Mouse (Mus musculus) left cerebral cortex, adult 8-10 months (tissue): ENCODE data around the gene Syn3. TPM values are rescaled to one million over a fixed set of nuclear protein-coding genes. Genes with fewer than 3 reads are reported as not detected.
"Not testable (repeated sequence)": the region's sequence is repeated elsewhere in the genome, so short reads cannot be mapped to it uniquely, and the experiment has no call there.

ENCODE experiments used
- DNase-seq, 2 experiments: peaks; one replicate each; pipeline ENCODE4 v3.0.0; 2022; ENCODE audit warnings: low spot score in 2 of 2
- total RNA-seq, 4 experiments: library from RNA; stranded (reverse); gene quantifications; 2 replicates each; pipeline ENCODE4 v1.2.4; 2022

The Syn3 gene
- total RNA-seq, 4 experiments from 2014 or later: 26.7 to 30.5 (median 29.9) TPM

DNA sequence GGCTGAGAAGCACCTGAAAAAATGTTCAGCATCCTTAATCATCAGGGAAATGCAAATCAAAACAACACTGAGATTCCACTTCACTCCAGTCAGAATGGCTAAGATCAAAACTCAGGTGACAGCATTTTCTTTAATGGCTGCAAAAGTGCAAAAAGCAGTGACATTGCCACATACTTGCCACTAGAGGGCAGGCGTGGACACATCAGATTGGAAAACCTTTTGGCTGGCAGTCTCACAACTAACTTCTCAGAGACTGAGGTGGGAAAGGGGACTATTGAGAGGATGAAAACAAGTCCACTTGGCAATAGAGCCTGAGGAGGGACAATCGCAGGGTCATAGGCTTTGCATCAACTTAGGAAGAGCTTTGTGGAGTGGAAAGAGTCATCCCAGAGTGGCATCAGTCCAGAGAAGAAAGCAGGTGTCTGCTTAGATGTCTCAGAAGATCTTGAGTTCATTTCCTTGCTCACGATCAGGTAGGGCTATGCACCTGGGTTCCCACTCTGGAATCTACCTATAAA, 25.0 kb downstream of the Syn3 start:
- no peak for DNase-seq

DNA sequence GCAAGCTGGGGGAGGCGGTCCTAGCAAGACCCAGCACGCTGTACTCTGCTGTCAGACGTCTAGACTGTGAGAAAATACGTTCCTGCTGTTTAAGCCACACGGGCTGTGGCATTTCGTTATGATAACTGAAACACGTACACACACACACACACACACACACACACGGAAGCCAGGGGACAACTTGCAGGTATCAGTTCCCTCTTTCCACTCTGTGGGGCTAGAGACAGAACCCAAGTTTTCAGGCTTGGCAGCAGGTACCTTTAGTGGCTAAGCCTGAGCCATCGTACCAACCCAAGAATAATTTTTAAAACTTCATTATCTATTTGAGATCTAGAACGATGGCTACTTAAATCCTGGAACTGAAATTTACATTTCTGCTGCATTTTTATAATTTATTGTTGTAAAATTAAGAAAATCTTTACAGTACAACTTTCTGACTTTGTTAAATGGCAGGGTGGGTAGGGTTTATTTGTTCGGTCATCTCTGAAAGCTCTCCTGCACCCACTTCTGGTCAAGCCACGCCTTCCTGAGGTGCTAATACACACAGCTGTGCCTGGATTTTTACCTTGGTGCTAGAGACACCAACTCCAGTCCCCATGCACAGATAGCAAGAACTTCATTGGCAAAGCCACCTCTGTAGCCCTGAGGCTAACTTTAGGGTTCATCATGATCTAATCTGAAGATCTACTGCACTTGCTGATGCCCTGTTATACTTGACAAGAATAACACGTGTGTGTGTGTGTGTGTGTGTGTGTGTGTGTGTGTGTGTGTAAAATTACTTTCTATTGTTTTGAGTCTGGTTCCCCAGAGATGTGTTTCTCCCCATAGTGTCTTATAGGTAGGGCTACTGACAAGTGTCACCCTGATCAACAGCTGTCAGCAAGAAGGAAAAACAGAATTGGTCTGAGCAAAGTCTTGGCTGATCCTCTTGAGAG, 29.8 kb downstream of the Syn3 start:
- no peak for DNase-seq

DNA sequence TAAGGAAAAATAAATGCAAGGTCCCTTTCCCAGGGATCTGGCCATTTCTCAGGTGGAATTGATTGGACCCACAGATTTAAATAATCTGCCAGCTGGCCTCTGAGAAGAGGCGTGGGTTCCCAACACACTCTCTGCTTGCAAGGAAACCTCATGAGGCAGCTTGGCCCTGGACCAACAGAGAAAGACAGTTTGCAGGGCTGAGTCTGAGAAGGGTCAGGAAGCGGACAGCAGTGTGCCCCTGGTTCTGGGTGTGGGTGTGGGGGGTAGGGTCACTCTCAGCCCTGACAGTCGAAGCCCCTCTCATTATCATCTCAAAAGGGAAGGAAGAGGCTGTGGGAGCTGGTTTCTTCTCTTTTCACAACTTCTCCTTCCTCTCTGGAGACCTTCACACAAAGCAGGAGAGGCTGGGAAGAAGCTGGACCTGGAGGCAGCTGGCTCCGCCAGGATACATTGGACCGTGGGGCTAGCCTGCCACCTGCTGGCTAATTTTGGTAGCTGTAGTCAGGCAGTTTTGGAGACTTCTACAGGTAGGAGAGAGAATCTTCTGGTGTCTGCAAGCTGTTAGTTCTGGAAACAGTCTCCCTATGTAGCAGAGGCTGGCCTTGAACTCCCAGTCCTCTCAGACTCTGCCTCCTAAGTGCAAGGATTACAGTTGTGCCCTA, 35.0 kb downstream of the Syn3 start:
- DNase-seq: peak; percentile 49 to 82

DNA sequence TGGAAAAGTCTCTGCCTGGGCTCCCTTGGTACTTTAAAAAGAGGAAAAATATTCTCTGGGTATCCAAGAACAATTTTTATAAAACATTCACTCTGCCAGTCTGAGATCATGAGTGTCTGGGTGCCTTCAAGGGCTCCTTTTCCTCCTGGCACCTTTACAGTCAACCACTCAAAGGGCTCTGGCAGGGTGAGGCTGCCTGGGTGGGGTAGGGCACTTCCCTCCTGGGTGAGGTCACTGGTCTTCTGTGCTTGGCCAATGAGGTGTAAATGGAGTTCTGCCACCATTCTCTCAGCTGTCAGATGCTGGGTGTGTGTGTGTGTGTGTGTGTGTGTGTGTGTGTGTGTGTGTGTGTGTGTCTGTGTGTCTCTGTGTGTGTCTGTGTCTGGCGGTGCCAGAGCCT, 39.1 kb downstream of the Syn3 start:
- no peak for DNase-seq

DNA sequence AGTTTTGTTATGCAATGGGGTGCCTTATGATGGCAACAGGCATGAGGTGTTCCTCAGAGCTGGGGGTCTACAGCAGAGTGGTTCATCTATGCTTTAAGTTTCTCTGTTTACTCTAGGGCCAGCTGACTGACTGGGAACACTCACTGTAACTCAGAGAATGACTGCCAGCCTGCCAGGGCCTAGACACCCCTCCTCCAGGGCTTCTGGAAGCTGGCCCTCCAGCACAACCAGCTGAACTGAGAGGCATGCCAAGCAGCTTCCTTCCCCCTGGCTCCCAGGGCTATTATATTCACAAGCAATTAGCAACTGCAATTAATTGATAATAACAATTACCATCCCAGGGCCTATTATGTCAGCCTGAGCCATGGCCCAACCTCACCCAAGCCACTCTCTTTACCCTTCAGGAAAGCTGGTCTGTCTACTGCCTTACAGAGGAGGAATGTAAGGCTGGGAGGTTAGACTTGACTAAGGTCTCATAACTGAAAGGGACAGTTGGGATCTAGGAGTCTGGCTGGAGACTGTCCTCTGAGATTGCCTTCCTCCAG, 41.0 kb downstream of the Syn3 start:
- peak in 1 of 2 experiments; percentile 62 for DNase-seq

DNA sequence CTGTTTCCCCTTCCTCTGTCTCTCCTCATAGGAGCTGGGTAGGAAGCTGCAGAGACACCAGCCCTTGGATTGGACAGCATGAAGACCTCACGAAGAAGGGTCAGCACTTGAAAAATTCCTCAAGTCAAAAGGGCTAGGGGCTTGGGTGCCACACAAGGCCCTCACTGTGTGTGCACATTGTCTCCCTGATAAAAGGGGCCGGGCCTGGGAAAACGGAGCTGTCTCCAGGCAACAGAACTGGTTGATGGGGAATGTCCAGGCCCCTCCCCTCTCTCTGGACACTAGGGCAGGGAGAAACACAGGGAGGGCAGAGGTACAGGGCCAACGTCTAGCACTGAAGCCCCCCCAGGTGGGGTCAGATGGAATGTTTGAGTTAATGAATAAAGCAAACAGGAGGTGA, 41.5 kb downstream of the Syn3 start:
- peak in 1 of 2 experiments; percentile 43 for DNase-seq

DNA sequence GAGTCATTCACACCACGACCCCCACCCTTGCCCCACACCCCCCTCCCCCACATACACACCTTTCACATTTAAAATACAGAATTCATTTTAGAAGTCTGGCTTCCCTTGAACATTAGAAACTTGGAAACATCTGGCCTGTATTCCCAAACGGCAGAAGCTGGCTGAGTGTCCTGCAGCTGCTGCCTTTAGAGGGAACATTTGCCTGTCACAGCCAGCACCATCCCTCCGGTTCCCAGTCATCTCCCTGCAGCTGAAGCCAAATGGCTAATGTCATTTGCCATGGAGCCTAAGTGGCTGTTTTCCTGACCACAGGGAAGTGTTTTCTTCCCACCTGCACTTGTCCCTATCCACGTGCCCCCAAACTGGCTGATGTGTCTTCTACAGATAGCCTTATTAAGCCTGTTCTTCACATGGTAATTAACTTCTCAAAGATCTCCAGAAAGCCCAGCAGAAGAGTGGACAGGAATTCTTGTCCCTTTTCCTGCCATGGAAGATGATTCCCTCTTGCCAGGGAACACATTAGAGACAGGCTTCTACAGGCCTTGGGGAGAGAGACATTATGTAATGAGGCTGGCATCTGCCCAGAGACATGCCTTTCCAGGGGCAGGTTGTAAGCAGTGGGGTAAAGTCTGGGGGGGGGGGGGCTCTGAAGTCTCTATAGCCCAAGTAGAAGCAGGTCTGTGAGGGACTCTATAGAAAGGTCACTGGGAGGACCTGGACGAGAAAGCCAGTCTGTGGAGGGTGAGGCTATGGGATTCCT, 43.2 kb downstream of the Syn3 start:
- DNase-seq: no peak

DNA sequence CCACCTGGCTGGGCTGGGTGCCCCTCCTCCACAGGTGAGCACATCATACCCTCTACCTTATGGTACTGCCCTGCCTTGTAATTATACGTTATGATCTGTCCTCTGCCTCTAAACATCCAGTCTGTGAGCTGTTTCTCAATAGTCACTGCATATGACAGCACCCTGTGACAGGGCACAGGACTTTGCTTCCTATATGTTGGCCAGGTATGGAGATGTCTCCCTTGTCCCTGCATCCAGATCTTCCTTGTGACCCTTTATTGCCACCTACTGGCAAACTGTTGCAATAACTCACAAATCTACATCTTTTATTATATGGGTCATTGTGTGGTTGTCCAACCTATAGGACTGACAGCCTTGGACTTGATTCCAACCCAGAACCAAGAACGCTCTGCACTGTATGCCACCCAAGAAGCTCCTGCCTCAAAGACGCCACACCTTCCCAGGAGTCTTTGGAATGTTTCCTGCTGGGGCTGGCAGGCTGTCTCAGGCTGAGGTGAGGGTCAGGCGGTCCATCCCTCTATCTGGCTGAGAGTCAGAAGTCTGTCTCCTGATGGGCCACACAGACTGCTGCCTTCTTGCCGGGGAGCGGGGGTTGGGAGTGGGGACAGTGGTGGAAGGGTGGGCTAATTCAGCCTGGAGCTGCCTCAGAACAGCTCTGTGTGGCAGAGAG, 46.2 kb downstream of the Syn3 start:
- peak in 1 of 2 experiments; percentile 16 for DNase-seq

DNA sequence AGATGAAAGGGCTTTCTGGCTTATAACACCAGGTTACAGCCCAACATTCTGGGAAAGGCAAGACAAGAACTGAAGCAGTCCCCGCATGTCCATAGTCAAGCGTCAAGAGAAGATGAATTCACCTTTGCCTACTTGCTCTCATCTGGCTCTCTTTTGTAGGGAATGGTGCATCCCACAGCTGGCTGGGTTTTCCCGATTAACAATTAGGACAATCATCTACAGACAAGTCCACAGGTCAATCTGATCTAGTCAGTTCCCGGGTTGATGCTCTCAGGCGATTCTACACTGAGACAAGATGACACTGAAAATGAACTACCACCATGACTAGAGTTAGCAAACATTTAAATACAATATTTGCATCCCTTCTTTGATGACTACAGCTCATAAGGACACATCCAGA, 47.4 kb downstream of the Syn3 start:
- no peak for DNase-seq

DNA sequence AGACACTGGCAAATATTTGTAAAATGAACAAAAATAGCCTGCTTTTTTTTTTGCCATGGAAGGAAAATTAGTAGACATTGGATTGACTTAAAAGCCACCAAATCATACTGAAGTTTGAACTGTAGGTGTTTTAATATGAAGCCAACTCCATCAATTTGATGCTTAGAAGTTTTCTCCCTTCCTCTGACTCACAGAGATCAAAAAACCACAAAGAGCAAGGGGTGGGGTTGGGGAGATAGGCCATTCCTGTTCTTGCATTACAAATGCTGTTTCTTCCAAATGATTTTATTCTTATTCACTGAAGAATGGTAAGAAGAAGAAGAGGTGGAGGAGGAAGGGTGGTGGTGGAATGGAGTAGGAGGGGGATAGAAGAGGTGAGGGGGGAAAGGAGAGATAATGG, 52.0 kb downstream of the Syn3 start:
- DNase-seq: no peak

DNA sequence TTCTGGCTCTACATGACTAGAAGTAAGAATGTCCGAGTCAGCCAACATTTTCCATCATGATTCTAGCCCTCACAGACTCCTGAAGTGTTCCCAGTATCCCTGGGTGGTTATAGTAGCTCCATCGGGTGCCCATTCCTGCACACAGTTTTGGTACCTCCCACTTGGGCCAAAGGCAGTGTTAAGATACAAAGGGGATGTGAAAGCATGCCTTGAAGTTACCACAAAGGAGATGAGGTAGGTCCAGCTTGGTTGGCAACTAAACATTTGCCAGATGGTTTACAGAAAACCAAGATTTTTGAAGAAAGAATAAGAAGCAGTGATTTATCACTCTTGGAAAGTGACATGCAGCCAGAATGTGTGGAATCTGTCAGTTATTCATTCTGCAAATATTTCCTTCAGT, 53.5 kb downstream of the Syn3 start:
- DNase-seq: no peak

DNA sequence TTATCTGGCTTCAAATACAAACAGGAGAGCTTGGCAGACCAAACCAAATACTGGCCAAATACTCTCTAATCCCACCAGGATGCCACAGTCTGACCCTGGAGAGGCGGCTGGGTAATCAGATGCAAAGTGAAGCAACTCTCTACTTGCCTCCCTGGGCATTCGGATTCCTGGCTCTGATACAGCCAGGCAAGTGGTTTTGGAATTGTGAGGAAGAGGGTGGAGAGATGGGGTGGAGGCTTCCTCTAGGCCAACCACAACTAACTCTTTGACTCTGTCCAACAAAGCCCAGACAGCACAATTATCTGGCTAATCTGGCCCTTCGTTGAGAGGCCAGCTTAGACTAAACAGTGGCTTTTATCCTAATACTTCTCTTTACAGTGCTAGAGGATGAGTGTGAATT, 54.0 kb downstream of the Syn3 start:
- DNase-seq: no peak

DNA sequence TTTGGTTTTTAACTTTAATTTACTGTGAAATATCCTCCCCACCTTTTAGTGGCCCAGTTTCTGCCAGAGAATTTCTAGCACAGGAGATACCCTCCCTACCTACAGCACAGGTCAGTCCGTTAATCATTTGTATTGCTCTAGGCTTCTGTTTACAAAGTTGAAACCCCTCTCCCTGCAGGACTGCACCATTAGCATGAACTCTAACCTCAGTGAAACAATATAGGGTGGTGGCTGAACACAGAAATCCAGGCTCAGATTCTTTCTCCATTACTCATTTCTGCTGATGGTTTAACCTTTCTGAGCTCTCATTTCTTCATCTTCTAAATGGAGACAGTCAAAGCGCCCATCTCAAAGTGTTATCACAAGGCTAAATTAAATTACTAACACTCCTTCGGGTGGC, 56.9 kb downstream of the Syn3 start:
- no peak for DNase-seq

DNA sequence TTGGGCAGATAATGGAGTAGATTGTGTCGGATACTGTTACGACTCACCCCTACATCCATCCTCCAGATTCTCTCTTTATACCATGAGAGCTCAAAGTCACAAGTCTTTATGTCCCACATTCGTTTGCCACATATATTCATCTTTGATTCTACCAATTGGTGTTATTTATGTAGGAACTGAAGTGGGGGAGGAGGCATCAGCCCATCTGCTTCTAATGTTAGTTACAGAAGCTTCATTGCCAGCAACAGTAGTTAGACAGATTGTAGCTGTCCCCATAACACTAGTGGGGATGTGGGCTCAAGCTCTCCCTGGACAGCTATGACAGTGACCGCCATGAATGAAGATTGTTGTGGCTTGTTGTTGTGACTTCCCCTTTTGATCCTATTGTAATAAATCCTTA, 59.1 kb downstream of the Syn3 start:
- DNase-seq: peak in 1 of 2 experiments; percentile 18

DNA sequence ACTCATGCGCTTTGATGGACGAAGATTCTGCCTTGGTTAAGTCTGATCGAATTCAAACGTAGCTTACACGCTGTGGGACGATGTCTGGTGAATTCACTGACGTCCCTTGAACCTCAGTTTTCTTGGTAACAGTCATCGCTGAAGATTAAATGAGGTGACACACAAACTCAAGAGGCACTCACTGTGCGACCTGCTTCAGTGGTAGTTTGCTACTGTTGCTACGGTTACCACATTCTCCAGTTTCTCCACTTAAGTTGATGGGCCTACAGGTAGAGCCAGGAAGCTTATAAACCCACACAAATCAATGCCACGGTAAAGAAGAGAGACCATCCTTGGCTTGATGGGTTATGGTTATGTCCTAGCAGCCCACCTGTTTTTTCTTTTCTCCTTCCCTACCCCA, 61.4 kb downstream of the Syn3 start:
- no peak for DNase-seq

DNA sequence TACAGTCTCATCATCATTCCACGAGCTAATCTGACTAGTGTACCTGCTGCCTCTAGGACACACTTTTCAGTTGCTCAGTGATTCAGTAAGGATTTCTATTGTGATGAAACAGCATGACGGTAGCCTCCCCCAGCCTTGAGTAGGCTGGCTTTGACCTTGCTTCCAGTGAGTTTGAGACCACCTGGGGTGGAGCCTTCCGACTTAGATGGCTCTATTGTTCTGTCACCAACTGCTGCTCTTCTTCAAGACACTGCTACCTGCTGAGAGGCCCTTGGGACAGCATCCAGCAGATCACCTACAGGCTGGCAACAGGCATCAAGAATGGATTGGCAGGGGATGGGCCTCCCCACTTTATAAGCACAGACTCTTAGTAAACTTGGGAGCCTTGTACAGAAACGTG, 63.7 kb downstream of the Syn3 start:
- DNase-seq: not testable (repeated sequence)

DNA sequence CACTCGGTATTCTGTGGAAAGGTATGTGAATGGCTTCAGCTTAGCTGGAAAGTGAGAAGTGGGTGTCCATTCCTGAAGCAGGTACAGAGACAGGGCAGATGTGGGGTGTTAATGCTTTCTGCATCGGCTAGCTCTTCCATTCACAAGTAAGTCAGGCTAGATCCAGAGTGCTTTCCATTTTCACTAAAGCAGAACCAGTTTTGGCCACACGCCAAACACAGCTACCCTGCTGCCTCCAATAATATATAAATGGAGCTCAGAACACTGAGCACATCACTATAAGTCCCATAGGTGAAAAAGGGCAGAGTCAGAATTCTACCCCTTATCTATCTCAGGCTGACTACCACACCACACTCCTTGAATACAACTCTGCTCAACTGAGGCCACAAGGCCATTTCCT, 69.0 kb downstream of the Syn3 start:
- DNase-seq: no peak

DNA sequence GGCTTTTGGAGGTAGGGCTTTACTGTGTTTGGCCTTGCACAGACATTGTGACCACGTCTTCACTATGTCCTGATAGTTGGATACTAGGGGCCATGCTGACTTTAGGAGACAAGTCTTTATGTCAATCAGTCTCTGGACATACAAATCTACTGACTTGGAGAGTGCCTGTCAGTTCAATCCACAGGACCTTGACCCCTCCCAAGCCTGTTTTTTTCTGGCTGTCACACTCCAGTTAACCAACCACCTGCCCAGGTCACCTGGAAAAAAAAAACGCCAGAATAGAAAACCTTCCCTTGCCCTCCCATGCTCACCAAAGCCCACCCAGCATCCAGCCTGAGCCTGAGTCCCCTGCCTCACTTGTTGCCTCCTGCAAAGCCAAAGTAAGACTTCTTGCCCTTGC, 70.7 kb downstream of the Syn3 start:
- no peak for DNase-seq

DNA sequence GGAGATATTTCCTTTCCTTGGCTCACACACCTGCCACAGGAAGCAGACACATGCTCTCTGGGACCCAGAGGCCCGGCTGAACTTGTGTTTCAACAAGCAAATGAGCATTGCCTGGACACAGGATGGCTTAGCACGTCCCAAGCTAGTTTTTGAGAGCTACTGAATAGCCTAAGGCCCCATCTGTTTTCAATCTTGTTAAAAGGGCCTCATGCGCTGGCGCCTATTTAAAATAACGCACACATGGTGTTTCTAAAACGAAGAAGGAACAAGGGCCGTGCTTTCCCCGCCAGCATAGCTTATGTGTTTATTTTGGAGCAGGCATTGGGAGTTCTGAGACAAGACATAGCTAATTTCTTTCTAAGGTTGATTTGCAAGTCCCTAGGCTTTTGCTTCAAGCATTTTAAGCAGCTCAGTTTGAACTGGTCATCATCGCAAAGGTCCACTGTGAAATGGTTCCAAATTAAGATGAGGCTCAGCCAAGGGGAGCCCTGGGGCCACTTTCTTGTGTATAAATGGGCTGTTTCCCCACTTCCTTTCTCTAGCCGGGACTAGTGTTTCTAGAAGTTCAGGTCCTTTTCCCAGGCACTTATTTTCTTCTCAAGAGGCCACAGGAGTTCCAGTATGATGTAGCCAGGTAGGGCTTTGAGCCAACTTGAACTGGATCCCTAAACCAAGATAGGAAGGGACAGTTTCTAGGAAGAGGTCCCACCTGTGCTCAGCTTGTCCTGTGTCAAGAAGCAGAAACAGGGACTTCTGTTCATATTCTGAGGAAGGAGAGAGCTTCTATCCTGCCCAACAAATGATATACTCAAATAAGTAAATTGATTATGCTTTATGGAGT, 72.8 kb downstream of the Syn3 start:
- peak in 1 of 2 experiments; percentile 17 for DNase-seq
